Mouse (Mus musculus) MEL-GATA-1-ER (cell line): ENCODE data around the gene Stard3.

Experiments
- DNase-seq: peaks from one replicate; pipeline ENCODE4 v3.0.0-alpha.2; 2012; ENCODE audit warnings: low read depth; ENCODE audit errors: extremely low read depth

The Stard3 gene

DNA sequence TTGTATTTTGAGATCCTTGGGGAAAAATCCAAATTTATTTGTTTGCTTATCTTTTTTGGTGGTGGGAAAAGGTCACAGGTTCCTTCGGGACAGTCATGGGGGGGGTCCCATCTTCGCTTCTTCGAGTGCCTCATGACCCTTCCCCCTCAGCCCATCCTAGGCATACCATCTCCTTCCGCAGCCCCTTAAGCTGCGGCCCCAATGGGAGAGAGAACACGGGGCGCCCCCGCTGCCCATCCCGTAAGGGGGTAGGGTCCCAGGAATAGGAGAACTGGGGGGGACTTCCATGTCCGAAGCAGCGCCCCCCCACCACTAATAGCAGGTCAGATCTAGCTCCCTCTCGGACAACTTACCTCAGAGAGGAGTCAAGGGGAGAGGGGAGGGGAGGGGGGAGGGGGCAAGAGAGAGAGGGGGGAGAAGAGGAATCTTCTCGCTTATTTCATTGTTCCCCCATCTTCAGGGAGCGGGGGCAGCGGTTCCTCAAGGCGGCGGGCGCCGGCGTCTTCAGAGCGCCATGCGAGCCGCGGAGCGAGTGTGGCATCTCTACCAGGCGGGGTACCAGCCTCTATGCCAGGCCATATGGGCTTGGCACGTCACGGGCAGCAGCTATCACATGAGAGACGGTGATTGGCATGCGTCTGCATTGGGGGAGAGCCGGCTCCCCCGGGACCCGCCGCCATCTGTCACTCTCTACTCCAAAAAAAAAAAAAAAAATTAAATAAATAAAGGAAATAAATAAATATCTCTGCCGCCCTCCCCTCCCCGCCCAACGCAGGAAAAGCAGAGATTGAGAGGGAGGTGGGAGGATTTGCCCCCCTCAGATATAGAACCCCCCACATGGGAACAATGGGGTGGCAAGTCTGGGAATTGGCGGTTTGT lies 28.8 kb upstream of the Stard3 start, which contains the start of gene Neurod2:
TSS of gene Neurod2 (minus strand) at position 568 of the 879 bp plus-strand sequence.
- DNase-seq: no peak

DNA sequence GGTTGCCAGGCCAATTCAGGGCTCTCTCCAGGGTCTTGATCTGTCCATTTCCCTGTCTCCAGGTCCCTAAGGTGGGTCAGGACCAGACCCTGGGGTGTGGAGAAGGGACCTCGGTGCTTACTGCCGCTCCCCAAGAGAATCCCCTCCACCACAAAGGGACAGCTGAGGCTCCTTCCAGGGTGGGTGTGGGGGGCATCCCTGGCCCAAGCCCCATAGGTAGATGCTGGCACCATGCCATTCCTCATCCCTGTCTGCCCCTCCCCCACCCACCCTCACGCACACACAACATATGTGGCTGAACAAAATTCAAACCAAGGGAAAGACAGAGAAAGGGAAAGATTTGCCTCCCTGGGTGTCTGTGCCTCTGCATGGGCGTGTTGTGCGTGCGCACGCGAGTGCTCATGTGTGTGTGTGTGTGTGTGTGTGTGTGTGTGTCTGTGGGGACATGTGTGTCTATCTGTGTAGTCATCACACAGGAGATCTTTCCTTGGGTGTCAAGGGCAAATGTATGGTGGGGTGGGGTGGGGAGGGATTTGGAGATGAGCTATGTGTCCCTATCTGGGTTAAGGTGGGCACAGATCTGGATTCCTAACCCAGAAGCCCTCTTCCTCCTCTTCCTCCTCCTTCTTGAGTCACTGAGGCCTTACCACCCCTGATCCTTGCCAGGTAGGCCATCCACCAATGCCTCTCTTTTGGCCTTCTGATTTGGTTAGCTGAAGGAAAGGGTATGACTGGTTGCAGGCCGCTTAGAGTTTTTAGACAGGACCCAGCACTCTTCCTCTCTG lies 28.0 kb upstream of the Stard3 start:
- no peak for DNase-seq

DNA sequence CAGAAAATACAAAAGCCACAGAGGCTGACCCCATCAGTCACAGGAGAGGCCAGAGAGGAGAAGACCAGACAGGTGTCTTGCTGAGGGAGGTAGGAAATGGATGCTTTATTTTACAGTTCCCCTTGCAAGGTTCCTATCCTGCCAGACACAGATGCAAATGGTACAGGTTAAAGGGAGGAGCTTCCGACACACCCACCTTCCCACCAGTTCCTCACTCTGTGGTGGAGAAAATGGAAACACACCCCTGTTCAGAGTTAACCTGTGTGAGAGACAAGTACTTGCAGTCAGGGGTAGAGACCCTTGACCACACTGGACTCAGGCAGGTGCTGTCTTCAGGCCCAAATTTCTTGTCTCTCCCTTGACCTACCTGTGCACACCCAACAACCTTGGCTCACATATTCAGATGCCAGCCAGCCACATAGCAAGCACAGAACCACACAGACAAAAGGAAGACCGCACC lies 27.4 kb upstream of the Stard3 start:
- no peak for DNase-seq

DNA sequence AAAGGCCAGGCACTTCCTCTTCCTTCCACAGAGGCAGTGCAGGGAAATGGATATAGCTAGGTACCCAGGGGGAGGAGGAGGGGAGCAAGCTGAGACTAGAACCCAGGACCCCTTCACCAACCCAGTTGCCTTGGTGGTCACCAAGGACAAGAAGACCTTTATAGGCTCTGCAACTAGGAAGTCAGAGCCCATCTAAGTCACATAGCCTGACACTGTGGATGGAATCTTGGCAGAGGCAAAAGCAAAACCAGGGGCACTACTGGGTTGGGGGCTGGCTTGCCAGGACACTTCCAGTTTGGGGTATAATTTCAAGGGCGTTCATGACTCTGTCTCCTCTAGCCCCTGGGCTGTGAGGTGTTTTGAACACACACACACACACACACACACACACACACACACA lies 26.8 kb upstream of the Stard3 start:
- DNase-seq: no peak

DNA sequence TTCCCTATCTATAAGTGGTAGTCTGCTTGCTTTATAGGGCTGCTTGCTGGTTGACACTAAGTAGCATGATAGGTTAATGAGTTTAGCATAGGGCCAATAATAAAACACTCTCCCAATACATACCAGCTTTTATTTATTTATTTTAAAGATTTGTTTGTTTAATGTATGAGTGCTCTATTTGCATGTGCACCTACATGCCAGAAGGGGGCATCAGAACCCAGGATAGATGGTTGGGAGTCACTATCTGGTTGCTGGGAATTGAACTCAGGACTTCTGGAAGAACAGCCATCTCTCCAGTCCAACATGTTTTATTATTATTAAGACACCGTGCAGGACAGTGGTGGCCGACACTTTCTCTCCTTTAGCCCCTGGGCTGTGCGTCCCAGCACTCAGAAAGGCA lies 26.0 kb upstream of the Stard3 start:
- DNase-seq: no peak

DNA sequence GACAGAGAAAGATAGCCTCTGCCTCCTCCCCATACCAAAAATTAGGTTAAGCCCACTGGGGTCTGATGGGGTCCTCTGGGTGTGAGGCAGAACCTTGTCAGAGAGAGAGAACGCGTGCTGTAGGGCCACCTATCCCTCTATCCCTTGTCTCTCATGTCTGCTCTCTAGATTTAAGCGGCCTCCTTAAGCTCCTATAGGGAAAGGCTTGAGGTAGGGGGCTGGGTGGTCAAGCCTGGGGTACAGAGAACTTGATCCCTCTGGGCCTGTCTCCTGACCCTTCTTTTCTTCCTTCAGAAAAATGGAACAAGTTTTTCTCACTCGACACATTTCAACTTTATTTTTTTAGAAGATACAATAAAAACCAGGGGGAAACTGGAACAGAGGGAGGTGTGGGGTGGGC lies 25.3 kb upstream of the Stard3 start:
- DNase-seq: no peak

DNA sequence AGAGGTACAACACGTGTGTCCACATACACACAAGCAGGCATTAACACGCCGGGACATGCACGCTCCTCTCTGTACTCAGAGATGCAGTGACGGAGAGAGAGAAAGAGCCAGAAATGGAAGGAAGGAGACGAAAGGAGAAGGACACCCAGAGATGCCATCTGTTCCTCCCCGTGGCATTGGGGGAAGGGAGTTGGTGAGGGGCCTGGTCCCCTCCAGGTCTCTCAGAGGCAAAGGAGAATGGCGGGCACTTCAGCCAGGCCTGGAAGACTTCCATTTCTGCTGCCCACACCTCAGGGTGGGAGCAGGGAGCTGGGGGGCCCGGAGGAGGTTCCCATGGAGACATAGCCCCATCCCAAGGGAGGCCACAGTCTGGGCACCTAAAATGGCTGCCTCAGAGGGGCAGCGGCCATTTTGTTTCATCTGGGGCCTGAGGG lies 24.9 kb upstream of the Stard3 start:
- no peak for DNase-seq

DNA sequence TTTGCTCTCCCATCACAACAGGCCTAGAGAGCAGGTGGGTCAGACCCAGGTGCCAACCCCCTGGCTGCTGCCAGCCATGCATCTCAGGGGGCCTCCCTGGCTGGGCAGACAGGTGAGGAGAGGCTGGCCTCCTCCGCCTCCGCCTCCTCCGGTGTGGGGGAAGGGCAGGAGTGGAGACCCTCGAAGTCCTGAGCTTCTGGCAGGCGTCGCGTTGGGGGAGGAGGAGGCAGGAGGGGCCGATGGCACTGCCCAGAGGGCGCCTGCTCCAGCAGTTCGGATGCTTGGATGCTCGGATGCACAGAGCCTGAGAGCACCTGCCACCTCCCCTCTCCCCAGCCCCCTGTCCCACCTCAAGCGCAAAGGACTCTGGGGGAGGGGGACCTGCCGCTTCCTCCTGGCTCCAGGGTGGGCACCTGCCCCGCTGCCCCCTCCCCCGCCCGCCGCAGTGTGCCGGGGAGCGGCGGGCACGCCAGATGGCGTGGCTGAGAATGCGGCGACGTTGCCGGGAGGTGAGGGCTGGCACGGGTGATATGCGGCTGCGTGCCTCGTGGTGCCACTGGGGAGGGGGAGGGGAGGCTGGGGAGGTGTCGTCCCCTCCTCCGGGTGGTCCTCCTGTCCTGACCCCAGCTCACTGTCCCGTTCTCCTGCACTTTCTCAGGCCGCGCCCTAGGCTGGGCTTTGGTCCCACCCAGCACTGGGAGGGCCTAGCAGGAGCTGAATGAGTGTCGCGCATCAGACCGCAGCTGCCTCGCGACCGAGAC lies 24.0 kb upstream of the Stard3 start:
- DNase-seq: no peak

DNA sequence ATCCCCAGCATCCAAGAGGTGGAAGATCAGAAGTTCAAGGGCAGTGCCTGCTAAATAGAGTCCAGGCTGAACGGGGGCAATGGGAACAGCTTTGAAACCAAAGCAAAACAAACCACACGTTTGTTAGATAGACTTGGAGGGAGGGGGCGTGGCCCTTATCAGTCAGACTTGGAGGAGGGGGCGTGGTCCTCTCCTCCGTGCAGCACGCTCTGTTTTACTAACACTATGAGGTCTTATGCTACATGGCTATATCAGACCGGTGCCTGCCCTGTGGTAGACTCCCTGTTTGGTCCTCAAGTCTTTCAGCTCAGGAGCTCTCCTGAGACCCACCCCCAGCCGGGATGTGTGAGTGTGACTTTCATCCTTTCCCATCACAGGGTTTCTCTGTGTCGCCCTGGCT lies 22.9 kb upstream of the Stard3 start:
- DNase-seq: peak; percentile 33

DNA sequence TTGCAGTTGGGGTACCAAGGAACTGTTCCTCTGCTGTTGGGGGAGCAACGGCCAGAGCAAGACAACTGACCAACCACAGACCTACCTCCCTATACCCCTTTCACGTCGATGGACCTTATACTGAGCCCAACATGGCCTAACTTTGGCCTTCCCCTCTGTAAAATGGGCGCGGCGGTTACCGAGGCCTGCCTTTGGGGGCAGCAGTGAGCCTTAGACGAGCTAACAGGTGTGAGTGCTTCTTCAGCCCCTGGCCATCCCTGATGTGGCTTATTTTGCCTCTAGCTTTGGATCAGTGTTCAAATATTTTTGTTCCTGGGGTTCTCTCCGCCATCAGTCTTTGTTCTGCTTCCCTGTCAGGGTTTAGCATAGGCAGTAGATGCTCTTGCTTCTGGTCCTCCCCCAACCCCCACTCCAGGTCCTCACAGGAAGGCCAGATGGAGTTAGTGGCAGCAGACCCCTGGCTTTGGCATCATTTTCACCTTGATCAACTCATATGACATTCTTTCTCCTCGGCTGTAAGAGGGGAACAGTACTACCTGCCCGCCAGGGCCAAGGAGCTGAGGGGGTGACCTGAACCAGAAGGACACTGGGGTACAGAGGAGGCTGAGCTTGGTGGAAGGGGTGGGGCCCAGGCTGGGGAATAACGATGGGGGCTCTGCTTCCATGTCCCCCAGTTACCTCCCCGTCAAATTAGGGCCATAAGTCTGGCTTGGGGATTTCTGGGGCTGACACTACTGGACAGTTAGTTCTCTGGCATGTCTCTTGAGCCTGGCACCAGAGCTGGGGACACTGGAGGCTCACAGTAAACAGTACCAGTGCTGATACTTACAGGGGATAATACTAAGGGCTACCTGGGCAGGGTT lies 21.7 kb upstream of the Stard3 start:
- DNase-seq: no peak

DNA sequence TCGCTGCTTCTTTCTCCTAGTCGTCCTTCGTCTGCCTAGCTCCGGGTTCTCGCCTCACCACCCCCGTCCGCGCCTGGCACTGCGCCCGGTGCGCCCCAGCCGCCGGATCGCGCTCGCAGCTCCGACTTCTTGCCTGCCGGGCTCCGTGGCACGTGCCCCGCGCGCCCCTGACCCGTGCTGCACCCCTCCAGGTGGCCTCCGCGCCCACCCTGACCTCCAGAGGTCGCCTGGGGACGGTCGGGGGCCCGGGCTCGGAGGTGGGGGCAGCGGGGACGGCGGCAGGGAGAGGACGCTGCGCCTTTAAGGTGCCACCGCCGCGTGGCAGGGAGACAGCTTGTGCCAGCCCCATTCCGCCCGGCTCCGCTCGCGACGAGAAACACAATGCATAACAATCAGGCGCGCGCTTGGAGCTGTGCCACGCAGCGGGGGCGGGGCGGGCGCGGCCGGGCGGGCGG lies 19.6 kb upstream of the Stard3 start:
- DNase-seq: no peak

DNA sequence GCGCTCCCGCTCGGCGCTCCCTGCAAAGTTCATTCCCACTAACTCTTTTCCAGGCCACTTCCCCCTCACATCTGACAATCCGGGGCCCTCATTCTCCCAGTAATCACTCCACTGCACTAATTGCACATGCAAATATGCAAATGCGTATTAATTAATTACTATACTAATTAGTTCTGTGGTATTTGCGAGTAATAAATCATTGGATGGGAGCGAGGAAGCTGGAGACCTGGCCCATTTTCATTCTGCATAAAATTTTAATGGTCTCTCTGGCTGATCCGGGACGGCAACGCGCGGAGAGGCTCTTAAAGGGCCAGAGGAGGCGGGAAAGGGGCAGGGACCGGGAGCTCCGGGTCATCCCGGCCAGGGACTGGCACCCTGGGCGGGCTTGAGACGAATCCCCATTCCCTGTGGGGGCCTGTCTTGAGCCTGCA lies 19.1 kb upstream of the Stard3 start:
- DNase-seq: no peak

DNA sequence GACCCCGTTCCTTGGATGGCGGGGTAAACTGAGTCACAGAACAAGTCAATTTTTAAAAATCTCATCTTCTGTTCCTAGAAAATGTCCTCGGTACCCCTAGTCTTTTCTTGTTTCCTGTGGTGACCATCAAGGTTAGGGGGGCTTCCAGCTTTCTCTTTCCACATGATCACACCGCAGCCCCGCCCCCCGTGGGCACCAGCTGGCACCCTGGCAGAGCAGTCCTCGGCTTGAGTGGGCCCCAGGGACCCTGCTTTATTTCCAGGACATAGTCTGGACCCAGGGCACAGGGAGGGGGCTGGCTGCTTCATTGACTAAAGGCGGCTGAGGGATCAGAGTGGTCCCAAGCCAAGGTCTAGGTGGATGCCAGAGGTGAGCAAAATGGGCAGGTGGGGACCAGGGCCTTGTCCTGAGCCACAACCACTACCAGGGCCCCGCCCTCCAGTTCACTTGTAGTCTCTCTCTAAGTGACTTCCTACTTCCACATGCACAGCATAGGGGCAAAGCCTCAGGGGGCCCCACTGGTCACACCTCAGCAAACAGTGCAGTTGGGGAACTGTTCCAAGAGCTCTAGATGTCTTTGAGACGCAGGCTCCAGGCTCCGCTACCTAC lies 18.4 kb upstream of the Stard3 start:
- no peak for DNase-seq

DNA sequence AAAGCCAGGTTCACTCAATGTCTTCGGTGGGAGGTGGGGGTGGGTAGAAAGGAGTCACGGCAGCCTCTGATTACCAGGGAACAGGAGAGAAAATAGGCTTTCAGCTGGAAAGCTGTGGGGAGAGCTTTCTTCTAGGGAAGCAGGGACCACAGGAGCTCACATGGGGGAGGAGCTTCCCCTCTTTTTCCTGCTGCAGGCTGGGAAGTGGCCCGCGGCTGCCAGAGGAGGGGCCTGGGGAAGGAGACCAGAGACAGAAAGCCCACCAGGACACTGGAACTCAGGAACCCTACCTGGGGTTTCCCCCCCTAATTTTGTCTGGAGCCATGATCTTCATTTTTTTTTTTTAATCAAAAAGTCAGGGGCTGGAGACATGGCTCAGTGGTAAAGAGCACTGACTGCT lies 17.6 kb upstream of the Stard3 start:
- DNase-seq: no peak

DNA sequence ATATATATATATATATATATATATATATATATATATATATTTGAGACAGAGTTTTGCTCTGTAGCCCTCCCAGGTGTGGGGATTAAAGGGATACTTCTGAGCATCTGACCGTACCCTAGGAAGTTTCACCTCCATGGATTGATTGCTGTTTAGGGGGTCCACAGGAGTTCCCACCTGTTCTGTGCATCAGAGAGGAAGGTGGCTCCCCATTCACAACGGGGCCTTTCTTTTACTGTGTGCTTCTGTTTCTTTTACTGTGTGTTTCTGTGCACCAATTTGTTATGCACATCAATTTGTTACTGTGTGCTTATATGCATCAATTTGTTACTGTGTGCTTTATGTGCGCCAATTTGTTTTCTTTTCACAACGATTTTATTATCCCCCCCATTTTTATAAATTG lies 17.0 kb upstream of the Stard3 start:
- DNase-seq: no peak

DNA sequence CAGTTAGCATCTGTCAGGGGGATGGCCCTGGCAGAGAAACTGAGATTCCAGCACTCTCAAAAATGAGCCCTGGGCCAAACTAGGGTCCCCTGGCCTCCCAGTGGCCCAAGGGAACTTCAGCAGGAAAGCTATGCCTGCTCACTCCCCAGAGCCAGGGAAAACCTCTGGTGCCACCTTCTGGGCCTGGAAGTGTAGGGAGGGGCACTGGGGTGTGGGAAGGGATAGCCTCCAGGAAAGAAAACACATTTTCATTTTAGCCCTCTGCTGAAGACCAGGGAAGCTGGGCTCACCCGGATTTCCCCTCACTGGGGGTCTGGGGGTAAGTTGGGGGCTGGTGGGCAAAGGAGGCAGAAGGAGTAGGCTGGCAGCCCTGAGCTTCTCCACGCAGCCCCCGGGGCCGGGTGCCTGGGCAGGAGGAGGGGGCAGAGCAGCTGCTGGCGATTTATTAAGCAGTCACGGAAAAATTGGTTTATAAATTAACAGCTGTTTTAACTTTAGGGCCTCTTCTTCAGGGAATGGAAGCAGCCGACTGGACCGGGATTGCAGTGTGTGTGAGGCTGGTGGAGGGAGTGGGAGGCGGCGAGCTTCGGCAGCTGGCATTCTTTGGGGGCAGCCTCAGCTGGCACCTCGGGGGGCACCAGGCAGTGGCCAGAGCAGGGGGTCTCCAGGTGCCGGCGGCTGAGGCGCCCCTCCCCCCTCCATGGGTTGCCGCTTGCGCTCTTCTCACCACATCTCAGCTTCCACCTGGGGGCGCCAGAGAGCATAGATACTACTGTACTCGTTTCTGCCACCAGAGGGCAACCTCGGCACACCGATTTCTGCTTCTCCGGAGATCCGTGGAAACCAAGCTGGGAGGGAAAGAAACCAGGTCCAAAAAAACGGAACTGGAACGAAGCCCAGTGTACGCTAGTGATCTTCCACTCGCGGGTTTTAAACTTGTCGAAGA lies 15.9 kb upstream of the Stard3 start:
- DNase-seq: peak; percentile 75

DNA sequence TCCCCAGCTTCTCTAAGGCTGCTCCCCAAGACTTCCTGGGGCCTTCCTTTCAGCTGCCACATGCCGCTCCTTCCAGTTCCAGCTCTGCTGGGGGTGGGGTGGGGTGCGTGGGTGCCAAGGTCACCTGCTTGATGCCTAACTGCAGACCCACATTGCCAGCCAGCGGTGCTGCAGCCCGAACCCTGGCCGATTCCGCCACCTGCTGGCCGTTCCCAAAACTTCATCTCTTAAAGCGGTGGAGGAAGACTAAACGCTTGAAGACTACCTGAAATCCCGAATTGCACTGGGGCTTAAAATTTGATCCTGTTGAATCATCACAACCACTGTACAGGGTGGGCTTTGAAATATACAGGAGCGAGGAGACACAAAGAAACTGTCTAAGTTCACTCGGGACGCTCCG lies 12.9 kb upstream of the Stard3 start:
- DNase-seq: peak; percentile 54

DNA sequence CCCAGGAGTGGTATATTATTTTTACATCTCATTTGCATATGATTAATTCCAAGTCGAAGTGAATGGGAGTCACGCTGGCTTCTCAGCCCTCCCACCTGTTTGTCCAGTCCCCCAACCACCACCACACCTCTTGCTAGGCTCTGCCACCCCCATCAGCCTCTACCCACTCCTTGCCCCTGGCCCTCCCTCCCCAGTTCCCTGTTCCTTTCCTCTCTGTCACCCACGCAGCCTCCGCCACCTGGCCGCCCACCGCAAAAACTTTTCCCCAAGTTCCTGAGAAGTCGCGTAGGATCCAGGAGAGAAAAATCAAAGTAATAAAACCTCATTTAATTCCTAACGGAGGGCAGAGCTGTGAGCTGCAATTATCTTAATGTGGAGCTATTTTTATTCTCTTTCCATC lies 12.0 kb upstream of the Stard3 start:
- DNase-seq: no peak
